Mouse (Mus musculus) neutrophil, adult 5-6 weeks (primary cell): ENCODE measurements around the gene Eif4a1. TPM values are rescaled to one million over a fixed set of nuclear protein-coding genes. Genes with fewer than 3 reads are reported as not detected.
A peak's percentile ranks its signal among the peaks of the same experiment; 100 is the strongest.

Experiments
- ATAC-seq: fragments of 151-379, 151-347 bp; 2 replicates; pipeline ENCODE4 v1.8.0; 2017; ENCODE audit warnings: mild to moderate bottlenecking, moderate TSS enrichment; ENCODE audit not compliant: insufficient number of reproducible peaks, poor library complexity, low FRiP score, severe bottlenecking; ENCODE audit errors: extremely low read depth
- total RNA-seq: library from RNA; stranded (forward); fragments of 200-1000 nt; gene quantifications from 2 replicates; pipeline ENCODE4 v1.2.3, GENCODE M21; 2017

Eif4a1 gene
- total RNA-seq = 265 and 300 TPM in 2 replicates

- peak; percentile 88 for ATAC-seq
Observed at GRCm38 (mm10) chr11:69672211-69672706, at the start of gene Eif4a1. Eif4a1 (minus strand) TSS chr11:69672423.

GRCm38 (mm10) chr11:69720852-69721251, 48.6 kb upstream of the Eif4a1 start:
- ATAC-seq = no peak

GRCm38 (mm10) chr11:69719423-69719822, 47.2 kb upstream of the Eif4a1 start:
- ATAC-seq = no peak

- ATAC-seq = no peak
Observed at GRCm38 (mm10) chr11:69718661-69719060, 46.4 kb upstream of the Eif4a1 start.

GRCm38 (mm10) chr11:69716953-69717352, 44.7 kb upstream of the Eif4a1 start:
- ATAC-seq = no peak

GRCm38 (mm10) chr11:69715929-69716328, 43.7 kb upstream of the Eif4a1 start:
- ATAC-seq = no peak

GRCm38 (mm10) chr11:69715482-69715881, 43.3 kb upstream of the Eif4a1 start:
- ATAC-seq = no peak

- ATAC-seq = no peak
Observed at GRCm38 (mm10) chr11:69714636-69715329, 42.6 kb upstream of the Eif4a1 start.

GRCm38 (mm10) chr11:69712954-69713672, 40.9 kb upstream of the Eif4a1 start:
- ATAC-seq = no peak

- ATAC-seq = no peak
Observed at GRCm38 (mm10) chr11:69711082-69711481, 38.9 kb upstream of the Eif4a1 start.

GRCm38 (mm10) chr11:69710470-69710869, 38.2 kb upstream of the Eif4a1 start:
- no peak for ATAC-seq

- no peak for ATAC-seq
Observed at GRCm38 (mm10) chr11:69709554-69710446, 37.6 kb upstream of the Eif4a1 start.

- ATAC-seq = no peak
Observed at GRCm38 (mm10) chr11:69708614-69709265, 36.5 kb upstream of the Eif4a1 start.

- no peak for ATAC-seq
Observed at GRCm38 (mm10) chr11:69707873-69708381, 35.7 kb upstream of the Eif4a1 start.

GRCm38 (mm10) chr11:69707480-69707847, 35.2 kb upstream of the Eif4a1 start:
- ATAC-seq = no peak

- no peak for ATAC-seq
Observed at GRCm38 (mm10) chr11:69706775-69707479, 34.7 kb upstream of the Eif4a1 start.

GRCm38 (mm10) chr11:69704613-69705010, 32.4 kb upstream of the Eif4a1 start:
- ATAC-seq = no peak
